Mouse (Mus musculus) layer of hippocampus, postnatal 25 days (tissue): Measurements from ENCODE around the gene Pdzd11. TPM values are rescaled to one million over a fixed set of nuclear protein-coding genes. Genes with fewer than 3 reads are reported as not detected.

ENCODE experiments used
- DNase-seq, 2 experiments: peaks; one replicate each; pipeline ENCODE4 v3.0.0; 2022; ENCODE audit warnings: mixed read lengths in 2 of 2, low spot score in 1 of 2; ENCODE audit errors: extremely low spot score in 1 of 2
- total RNA-seq, 2 experiments: library from RNA; stranded (reverse); gene quantifications; 2 replicates each; pipeline ENCODE4 v1.2.3; 2021

Pdzd11 gene
- total RNA-seq = 10 to 100 TPM; 43.1 to 45.7 TPM

DNA sequence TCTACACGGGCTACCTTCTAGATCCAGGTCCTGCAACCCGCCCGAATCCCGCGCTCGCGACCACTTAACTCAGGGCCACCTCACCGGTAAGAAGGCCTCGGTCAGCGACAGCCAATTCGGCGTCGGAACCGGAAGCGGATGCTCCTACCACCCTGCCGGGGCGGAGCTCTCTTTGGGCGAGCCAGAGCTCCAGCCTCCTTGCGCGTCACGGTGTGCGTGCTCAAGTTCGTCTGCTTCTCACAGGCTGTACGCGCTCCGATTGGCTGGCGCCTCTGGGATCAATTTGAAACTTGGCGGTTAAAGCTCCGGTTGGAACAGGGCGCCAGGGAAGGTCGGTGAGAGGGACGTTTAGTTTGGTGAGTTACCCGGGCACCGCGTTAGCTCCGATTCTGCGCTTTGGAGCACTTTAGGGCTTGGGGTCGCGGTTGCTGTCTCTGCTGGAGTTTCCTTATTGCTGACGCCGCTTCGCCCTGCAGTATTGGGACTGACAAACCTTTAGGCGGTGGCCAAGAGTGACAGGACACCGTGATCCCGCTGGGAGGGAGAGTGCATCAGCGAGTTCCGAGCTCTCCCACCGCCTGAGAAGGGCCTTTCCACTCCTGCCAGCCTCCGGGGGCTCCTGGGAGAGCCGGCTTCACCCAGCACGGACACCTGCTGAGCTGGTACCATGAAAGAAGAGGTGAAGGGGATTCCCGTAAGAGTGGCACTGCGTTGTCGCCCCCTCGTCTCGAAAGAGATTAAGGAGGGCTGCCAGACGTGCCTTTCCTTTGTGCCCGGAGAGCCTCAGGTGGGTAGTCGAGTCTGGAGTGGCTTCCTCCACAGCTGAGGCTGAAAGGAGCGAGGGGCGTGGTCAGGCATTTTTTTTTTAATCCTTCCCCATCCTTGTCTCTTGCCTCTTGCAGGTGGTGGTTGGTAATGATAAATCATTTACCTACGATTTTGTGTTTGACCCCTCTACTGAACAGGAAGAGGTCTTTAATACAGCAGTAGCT is at the start of gene Pdzd11:
Gene Pdzd11 (minus strand): TSS at position 767 of the 992 bp plus-strand sequence.
- DNase-seq = peak; percentile 43 to 64

DNA sequence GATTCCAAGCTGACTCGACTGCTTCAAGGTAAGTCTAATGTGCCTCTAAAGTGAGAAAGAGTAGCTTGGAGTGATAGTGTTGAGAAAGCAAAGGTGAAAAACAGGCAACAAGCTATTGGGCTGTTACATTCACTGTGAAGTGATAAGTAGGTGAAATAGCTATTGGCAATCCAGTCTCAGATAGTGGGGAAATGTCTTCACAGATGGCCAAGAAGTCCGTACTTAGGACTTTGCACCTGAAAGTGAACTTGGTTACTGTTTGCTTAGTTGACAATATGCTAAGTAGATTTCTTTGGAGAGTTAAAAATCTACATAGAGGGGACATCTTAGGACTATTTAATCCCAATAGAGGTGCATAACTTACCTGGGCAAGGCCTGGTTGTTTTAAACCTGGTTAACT is 38.5 kb upstream of the Pdzd11 start:
- no peak for DNase-seq

DNA sequence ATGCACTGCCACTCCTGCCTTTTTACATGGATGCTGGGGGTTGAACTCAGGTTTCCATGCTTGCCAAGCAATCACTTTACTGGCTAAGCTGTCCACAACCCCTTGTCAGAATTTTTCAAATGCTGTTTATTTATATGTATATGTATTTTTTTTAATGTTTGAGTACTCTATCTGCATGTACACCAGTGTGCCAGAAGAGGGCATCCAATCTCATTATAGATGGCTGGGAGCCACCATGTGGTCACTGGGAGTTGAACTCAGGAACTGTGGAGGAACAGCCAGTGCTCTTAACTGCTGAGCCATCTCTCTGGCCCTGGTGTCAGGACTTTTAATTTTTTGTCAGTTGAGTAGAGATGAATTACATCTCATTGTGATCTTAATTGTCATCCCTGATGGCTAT is 26.5 kb upstream of the Pdzd11 start:
- no peak for DNase-seq

DNA sequence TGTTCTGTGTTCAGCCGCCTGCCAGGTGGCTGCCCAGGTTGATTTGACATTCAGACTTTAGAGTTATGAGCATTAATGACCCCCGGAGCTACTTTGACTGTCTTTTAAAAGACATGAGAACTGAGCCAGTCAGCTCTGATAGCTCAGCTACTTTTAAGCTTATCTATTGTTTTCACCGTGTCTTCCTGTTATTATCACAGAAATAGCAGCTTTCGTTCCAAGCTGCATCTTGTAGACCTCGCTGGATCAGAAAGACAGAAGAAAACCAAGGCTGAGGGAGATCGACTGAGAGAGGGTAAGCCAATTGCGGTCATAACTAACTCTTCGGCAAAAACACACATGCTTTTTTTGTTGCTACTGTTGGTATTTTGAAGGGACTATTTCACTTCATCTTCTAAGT is 12.1 kb upstream of the Pdzd11 start:
- no peak for DNase-seq

DNA sequence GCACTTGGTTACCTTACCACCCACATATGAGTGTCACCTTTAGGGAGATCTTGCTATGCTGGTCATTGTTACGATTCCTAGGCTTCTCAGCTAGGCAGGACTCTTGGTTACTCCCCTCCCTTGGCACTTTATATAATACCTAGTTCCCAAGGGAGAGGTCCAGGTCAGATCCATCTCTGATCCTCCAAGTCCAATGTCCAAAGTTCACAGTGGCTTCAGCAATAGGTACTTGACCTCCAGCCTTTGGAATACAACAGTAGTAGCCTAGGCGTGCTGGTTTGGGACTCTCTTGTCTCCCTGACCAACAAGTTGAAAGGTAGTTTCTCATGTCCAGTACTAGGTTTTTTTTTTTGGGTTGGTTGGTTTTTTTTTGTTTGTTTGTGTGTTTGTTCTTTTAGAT is 2.7 kb upstream of the Pdzd11 start:
- no peak for DNase-seq

DNA sequence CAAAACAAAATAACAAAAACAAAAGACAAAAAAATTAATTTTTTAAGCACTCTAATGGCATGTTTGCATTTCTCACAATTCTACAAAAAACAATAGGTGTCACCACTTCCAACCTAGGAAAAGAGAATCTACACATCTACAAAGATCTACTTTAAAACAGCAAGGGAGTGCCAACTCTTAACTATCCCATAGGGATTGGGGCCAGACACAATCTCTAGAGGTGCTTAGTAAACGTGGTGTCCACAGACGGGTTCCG is 894 bp downstream of the Pdzd11 start, which contains the start of gene Kif4:
Gene Kif4 (plus strand): TSS at position 192 of the 256 bp plus-strand sequence.
- no peak for DNase-seq

DNA sequence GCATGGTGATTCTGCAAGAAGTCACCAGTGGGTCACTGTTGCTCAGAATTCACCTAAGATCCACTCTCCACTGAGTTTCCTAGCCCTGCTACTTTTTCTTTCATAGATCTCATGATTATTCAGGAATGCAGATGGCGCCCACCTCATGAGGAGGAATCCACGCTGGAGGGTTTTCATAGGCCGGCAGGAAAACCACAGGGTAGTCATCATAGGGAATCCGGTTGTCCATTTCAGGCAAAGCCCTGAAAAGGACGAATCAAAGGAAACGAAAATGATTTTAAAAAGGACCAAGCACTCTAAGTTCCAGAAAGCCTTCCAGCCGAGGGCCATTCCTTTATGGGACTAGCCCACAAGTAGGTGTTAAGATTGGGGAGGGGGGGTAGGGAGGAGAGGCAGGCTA is 1.2 kb downstream of the Pdzd11 start:
- no peak for DNase-seq

DNA sequence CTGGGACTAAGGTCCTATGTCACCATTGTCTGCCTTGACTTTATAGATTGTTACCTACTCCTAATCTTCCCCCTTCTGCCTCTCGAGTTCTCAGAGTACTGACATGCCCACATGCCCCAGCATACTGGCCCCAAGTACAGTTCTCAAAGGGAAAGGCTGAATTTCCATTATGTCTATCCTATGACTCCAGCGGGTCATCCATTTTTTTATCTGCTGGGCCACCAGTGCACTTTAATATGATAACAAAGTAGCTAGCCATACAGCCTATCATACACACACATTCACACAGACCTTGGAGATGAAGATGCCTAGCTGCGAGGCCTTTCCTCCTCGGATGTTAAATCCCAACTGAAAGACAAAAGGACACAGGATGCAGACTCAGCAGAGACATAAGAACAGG is 2.1 kb downstream of the Pdzd11 start:
- no peak for DNase-seq

DNA sequence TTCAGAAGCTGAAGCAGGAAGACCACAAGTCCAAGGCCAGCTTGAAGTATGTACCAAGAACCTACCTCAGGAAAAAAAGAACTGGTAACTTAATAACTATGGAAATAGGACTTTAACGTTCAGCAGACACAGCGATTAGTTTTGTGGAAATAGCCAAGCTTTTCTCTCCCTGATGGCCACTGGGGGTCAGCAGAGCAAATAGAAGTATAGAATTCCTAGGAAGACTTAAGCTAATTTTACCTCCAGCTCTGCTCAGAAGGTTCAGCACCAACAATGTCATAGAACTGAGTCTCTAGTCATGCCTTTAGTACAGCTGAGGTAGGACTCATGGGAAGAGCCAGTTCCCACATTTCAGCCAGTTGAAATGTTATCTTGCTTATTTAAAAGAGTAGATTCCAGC is 5.0 kb downstream of the Pdzd11 start:
- no peak for DNase-seq

DNA sequence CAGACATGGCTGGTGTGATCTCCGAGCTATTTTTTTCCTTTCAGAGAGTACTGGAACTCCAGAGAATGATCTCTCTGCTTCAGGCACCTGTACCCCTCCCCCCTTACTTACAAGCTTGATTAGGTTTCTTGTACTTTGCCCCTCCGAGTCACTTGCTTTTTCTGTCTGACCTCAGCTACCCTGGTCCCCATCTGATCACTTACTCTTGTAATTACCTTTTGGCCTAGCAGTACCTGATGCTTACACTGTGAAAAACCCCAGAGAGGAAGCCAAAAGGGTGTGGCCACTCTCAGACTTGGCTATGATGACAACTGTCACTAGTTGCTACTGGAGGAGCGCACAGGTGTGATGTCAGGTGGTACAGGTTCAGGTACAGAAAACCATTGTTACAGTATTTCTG is 7.9 kb downstream of the Pdzd11 start:
- no peak for DNase-seq

DNA sequence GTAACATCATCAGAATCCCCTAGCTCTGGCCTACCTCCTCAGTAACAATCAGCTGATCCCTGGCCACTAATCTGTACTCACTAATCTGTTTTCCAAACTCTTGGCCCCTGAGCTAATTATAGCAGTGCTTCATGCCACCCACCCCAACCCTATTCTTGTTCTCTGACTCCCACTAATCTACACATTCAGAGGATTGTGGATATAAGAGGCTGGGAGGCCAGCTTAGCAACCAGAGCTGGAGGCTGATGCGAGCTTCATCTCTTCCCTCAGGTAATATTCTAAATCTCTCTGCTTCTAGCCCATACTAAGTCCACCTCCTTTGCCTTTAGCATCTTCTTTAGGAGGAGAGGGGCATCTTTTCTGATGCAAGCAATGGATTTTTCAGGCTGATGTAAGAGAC is 21.1 kb downstream of the Pdzd11 start, which contains the start of gene Arr3:
Gene Arr3 (plus strand): TSS at position 184 of the 400 bp plus-strand sequence.
- DNase-seq = no peak

DNA sequence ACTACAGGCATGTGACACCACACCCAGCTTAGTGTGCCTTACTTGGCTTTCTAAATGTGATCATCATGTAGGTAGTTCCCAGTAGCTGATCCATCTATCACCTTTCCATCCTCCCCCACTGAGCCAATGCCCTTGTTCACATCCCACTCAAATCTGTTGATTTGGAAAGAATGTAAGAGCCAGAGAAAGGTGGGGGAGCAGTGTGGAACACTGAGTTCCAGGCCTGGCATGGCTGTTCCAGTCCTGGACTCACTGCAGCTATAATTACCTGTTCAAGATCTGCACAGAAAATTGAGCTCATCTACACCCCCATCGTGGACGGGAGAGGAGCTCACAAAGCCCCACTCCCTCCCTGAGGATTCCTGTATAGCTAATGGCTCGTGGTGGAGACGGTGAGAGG is 26.6 kb downstream of the Pdzd11 start:
- DNase-seq = no peak

DNA sequence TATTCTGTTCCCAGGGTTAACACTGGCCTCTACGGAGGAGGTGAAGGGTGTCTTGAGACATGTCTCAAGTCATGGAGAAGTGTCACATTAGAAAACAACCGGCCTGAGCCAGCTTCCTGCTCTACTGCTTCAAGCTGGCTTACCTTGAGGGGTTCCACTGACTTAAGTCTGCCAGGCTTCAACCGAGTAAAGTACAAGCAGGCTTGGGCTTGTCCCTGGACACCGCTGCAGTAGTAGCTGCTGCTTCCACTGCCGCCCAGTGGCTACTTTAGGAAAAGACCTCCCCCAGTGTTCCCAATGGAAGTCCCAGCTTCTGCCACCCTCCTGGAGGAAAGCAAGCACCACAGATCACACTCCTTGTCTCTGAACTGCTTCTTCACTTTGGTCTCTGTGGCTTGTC is 28.9 kb downstream of the Pdzd11 start:
- DNase-seq = peak in 1 of 2 experiments; percentile 24

DNA sequence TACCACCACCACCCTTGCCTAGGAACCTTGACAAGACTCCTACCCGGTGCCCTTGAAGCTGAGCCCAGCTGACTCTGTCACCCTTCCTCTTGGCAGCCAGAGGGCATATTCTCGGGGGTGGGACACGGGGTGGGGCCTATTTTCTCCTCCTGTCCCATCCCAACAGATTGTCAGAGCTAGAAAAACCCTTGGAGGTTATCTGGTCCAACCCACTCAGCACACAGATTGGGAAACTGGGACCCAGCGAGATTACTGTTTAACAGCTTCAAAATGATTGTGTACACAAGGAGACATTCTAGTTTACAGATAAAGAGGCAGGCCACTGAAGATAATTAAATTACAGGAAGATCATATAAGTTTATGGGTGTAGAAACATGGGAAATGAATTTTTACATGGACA is 31.6 kb downstream of the Pdzd11 start, which contains the start of gene P2ry4:
Gene P2ry4 (minus strand): TSS at position 79 of the 400 bp plus-strand sequence.
- no peak for DNase-seq

Other genes with a start within 250 kb of the Pdzd11 start
- gene Otud6a, start 197.6 kb downstream of the Pdzd11 start, total RNA-seq = not detected
- under 1 TPM in 1 of 2 experiments, not detected in 1; 0.21 TPM for gene Awat2, start 183.9 kb downstream of the Pdzd11 start, total RNA-seq
- 10 to 100 TPM; 34.3 to 34.5 TPM for gene Igbp1, start 132.3 kb downstream of the Pdzd11 start, total RNA-seq
- gene Dgat2l6, start 101.7 kb downstream of the Pdzd11 start, total RNA-seq = under 1 TPM; 0.07 to 0.31 TPM
- not detected for gene Awat1, start 54.3 kb downstream of the Pdzd11 start, total RNA-seq
- under 1 TPM in 1 of 2 experiments, not detected in 1; 0.05 TPM for gene P2ry4, start 31.7 kb downstream of the Pdzd11 start, total RNA-seq
- gene Arr3, start 21.1 kb downstream of the Pdzd11 start, total RNA-seq = under 1 TPM in 1 of 2 experiments, not detected in 1; 0.27 TPM
- under 1 TPM; 0.61 to 0.86 TPM for gene Kif4, start 831 bp downstream of the Pdzd11 start, total RNA-seq
- gene Gdpd2, start 103.3 kb upstream of the Pdzd11 start, total RNA-seq = 10 to 100 TPM; 13.0 to 14.4 TPM
- 100 to 1,000 TPM; 156 to 162 TPM for gene Dlg3, start 141.2 kb upstream of the Pdzd11 start, total RNA-seq